Mouse (Mus musculus) liver, postnatal 0 days (tissue): ENCODE results near the gene Nup210l. TPM values are rescaled to one million over a fixed set of nuclear protein-coding genes. Genes with fewer than 3 reads are reported as not detected.
"Not testable (repeated sequence)": the region's sequence is repeated elsewhere in the genome, so short reads cannot be mapped to it uniquely, and the experiment has no call there.

ENCODE experiments used
- ATAC-seq: fragments of 200-750 bp; cut with Nextera tagmentation; 2 replicates; pipeline ENCODE4 v1.8.0; 2017; ENCODE audit warnings: mild to moderate bottlenecking, moderate library complexity
- DNase-seq: peaks from one replicate; pipeline ENCODE4 v3.0.0-alpha.2; 2016
- H3K27ac ChIP-seq: fragments of 300-500 bp; sonication (generic); 2 replicates; pipeline ENCODE4 v1.5.1; 2014; ENCODE audit warnings: antibody characterized with exemption, moderate library complexity, mild to moderate bottlenecking, low read depth
- H3K27me3 ChIP-seq: fragments of 300-500 bp; sonication (generic); 2 replicates; pipeline ENCODE4 v1.6.1; 2014; ENCODE audit warnings: low read length, control low read depth, mixed read lengths; ENCODE audit not compliant: insufficient read depth
- H3K36me3 ChIP-seq: fragments of 300-500 bp; sonication (generic); replicated peaks from 2 replicates; pipeline ENCODE4 v1.6.1; 2014; ENCODE audit warnings: mild to moderate bottlenecking, control low read depth, low read length, moderate library complexity, mixed read lengths; ENCODE audit not compliant: insufficient read depth
- H3K4me1 ChIP-seq: fragments of 300-500 bp; sonication (generic); 2 replicates; pipeline ENCODE4 v1.6.1; 2014; ENCODE audit warnings: antibody characterized with exemption, mild to moderate bottlenecking, control low read depth; ENCODE audit not compliant: insufficient read depth
- H3K4me2 ChIP-seq: fragments of 300-500 bp; sonication (generic); 2 replicates; pipeline ENCODE4 v1.6.1; 2014; ENCODE audit warnings: low read depth, mild to moderate bottlenecking, low read length, moderate library complexity, mixed read lengths
- H3K4me3 ChIP-seq: fragments of 300-500 bp; sonication (generic); 2 replicates; pipeline ENCODE4 v1.5.1; 2014; ENCODE audit warnings: low read depth, low read length
- H3K9ac ChIP-seq: fragments of 300-500 bp; sonication (generic); replicated peaks from 2 replicates; pipeline ENCODE4 v1.6.1; 2014; ENCODE audit warnings: mild to moderate bottlenecking, moderate library complexity
- H3K9me3 ChIP-seq: fragments of 300-500 bp; sonication (generic); 2 replicates; pipeline ENCODE4 v1.6.1; 2016; ENCODE audit warnings: mild to moderate bottlenecking, control low read depth, low read length, mixed read lengths
- CTCF ChIP-seq: sonication (generic); IDR thresholded peaks from 2 replicates; pipeline ENCODE4 v1.5.1; 2016; ENCODE audit warnings: antibody characterized with exemption, low read depth
- EP300 ChIP-seq: IDR thresholded peaks from 2 replicates; pipeline ENCODE4 v1.6.1; 2016; ENCODE audit warnings: antibody characterized with exemption, low read depth, mild to moderate bottlenecking
- WGBS: fragments of 180-500 bp; shearing (Covaris S2); extraction: QIAGEN DNeasy Blood & Tissue Kit; methylation state at CpG from one replicate; pipeline ENCODE4 v1.1.7; 2014; ENCODE audit not compliant: insufficient replicate concordance; 5-methylcytosine and 5-hydroxymethylcytosine counted together
- polyA plus RNA-seq: library from polyadenylated mRNA; unstranded; fragments of >200 nt; fragmentation: Nextera tagmentation; extraction: Ambion mirVana; gene quantifications from 2 replicates; pipeline ENCODE4 v1.2.1, GENCODE M21; 2015

The Nup210l gene
- polyA plus RNA-seq, 1 experiment from 2014 or later: 0.04 TPM

- not testable (repeated sequence) for ATAC-seq, H3K27me3 ChIP-seq, H3K36me3 ChIP-seq, H3K27ac ChIP-seq, DNase-seq, H3K4me1 ChIP-seq, H3K9me3 ChIP-seq, H3K4me3 ChIP-seq, H3K9ac ChIP-seq, H3K4me2 ChIP-seq
- 78% methylated on average over 5 of the region's 5 CpGs for WGBS
- 0 out of 2 replicates have a peak, but pooled peaks have one; percentile 6 for TF ChIP-seq CTCF
Observed at GRCm38 (mm10) chr3:90122036-90122435, 18.1 kb downstream of the Nup210l start.

- Histone ChIP-seq H3K27me3 (no peaks in the 10 kb centered on the region), H3K36me3 (no peaks in the 10 kb centered on the region), H3K4me3 (no peak overlapping the region), H3K27ac (peak overlapping the region; percentile 52; the same call in 1 of the 2 replicates), H3K4me2 (no peak overlapping the region), H3K9me3 (no peaks in the 10 kb centered on the region), H3K9ac (no peak overlapping the region), H3K4me1 (no peaks in the 10 kb centered on the region)
- DNase-seq (no peak), ATAC-seq (0 out of 2 replicates have a peak, but pooled peaks have one; percentile 12)
- TF ChIP-seq CTCF (no peak), EP300 (no peak)
- 41% methylated on average over 5 of the region's 5 CpGs for WGBS
Observed at GRCm38 (mm10) chr3:90125710-90126109, 21.8 kb downstream of the Nup210l start.

- no peak overlapping the region for H3K27ac ChIP-seq
- ATAC-seq (no peak), DNase-seq (no peak)
- no peaks in the 10 kb centered on the region for H3K36me3 ChIP-seq
- 84% methylated on average over 6 of the region's 6 CpGs for WGBS
- no peak overlapping the region for H3K9ac ChIP-seq
- no peak overlapping the region for H3K4me2 ChIP-seq
- H3K9me3 ChIP-seq: no peaks in the 10 kb centered on the region
- no peak for TF ChIP-seq EP300
- no peak for TF ChIP-seq CTCF
- no peak overlapping the region for H3K4me3 ChIP-seq
- H3K27me3 ChIP-seq: no peaks in the 10 kb centered on the region
- H3K4me1 ChIP-seq: no peaks in the 10 kb centered on the region
Observed at GRCm38 (mm10) chr3:90127881-90128280, 23.9 kb downstream of the Nup210l start.

- Histone ChIP-seq H3K4me2 (no peak overlapping the region), H3K27ac (no peak overlapping the region), H3K36me3 (no peaks in the 10 kb centered on the region), H3K9me3 (no peaks in the 10 kb centered on the region), H3K4me1 (peaks cover 2% of the 10 kb centered on the region; the same call in 1 of the 2 replicates), H3K4me3 (no peak overlapping the region), H3K27me3 (no peaks in the 10 kb centered on the region), H3K9ac (no peak overlapping the region)
- WGBS: 51% methylated on average over 3 of the region's 3 CpGs
- TF ChIP-seq CTCF (no peak), EP300 (no peak)
- DNase-seq (no peak), ATAC-seq (no peak)
Observed at GRCm38 (mm10) chr3:90132745-90133144, 28.8 kb downstream of the Nup210l start.

GRCm38 (mm10) chr3:90133331-90133730 lies 29.4 kb downstream of the Nup210l start:
- no peak overlapping the region for H3K9ac ChIP-seq
- no peak overlapping the region for H3K4me3 ChIP-seq
- H3K9me3 ChIP-seq: no peaks in the 10 kb centered on the region
- no peak overlapping the region for H3K4me2 ChIP-seq
- H3K36me3 ChIP-seq: no peaks in the 10 kb centered on the region
- DNase-seq: no peak
- no peaks in the 10 kb centered on the region for H3K27me3 ChIP-seq
- H3K4me1 ChIP-seq: peaks cover 2% of the 10 kb centered on the region; the same call in 1 of the 2 replicates
- WGBS: 81% methylated on average over 1 of the region's 1 CpGs
- no peak overlapping the region for H3K27ac ChIP-seq
- TF ChIP-seq CTCF: peak; percentile 17; the same call in 1 of the 2 replicates
- no peak for TF ChIP-seq EP300
- ATAC-seq: no peak

- no peak for TF ChIP-seq CTCF
- TF ChIP-seq EP300: no peak
- Histone ChIP-seq H3K9me3 (no peaks in the 10 kb centered on the region), H3K4me2 (no peak overlapping the region), H3K27ac (no peak overlapping the region), H3K4me3 (no peak overlapping the region), H3K9ac (no peak overlapping the region), H3K4me1 (peaks cover 2% of the 10 kb centered on the region; the same call in 1 of the 2 replicates), H3K27me3 (no peaks in the 10 kb centered on the region), H3K36me3 (no peaks in the 10 kb centered on the region)
- whole genome bisulfite sequencing: 65% methylated on average over 3 of the region's 3 CpGs
- DNase-seq (no peak), ATAC-seq (no peak)
Observed at GRCm38 (mm10) chr3:90134483-90134882, 30.6 kb downstream of the Nup210l start.

- H3K36me3 ChIP-seq: no peaks in the 10 kb centered on the region
- DNase-seq (no peak), ATAC-seq (peak; percentile 60; the same call in 1 of the 2 replicates)
- H3K4me2 ChIP-seq: no peak overlapping the region
- TF ChIP-seq CTCF (no peak), EP300 (no peak)
- 57% methylated on average over 5 of the region's 5 CpGs for WGBS
- no peaks in the 10 kb centered on the region for H3K27me3 ChIP-seq
- H3K9me3 ChIP-seq: no peaks in the 10 kb centered on the region
- H3K27ac ChIP-seq: no peak overlapping the region
- H3K4me3 ChIP-seq: no peak overlapping the region
- no peak overlapping the region for H3K9ac ChIP-seq
- peaks cover 2% of the 10 kb centered on the region; the same call in 1 of the 2 replicates for H3K4me1 ChIP-seq
Observed at GRCm38 (mm10) chr3:90134993-90135392, 31.1 kb downstream of the Nup210l start.
